Comparison of ENCODE assay signal across 9 mouse cellular contexts in genomic region chr12:91675937-91676336, GRCm38 (mm10).
DNase-seq lines count a peak whose midpoint lies in the region; ATAC-seq lines count a peak whose summit lies in the region.
"Had no signal": no experiment of that assay in that cellular context is flagged by ENCODE, and none has a peak within 500 bp of the region (broad histone marks: within the 10 kb centered on the region; RNA-seq: fewer than 3 reads in every experiment).

No protein-coding gene starts in this region.

- DNase-seq in hindbrain, embryonic 11.5 days (ENCODE audit: low spot score): no peak
- peak; percentile 51 for DNase-seq in midbrain, embryonic 14.5 days
- DNase-seq in layer of hippocampus, adult 18-20 months (ENCODE audit: low spot score in 2 of 2): no peak
- DNase-seq: heart, adult 2 months had no signal

- H3K9me3 ChIP-seq in hindbrain, embryonic 16.5 days (ENCODE audit: control insufficient read depth, low read length): no peaks in the 10 kb centered on the region
- H3K9me3 ChIP-seq in hindbrain, embryonic 11.5 days (ENCODE audit: control insufficient read depth, low read length): no peaks in the 10 kb centered on the region
- H3K9me3 ChIP-seq in midbrain, embryonic 14.5 days (ENCODE audit: control insufficient read depth, low read length): no peaks in the 10 kb centered on the region
- no peaks in the 10 kb centered on the region for H3K9me3 ChIP-seq in midbrain, embryonic 16.5 days (replicated peaks; ENCODE audit: control insufficient read depth, low read length, poor library complexity, severe bottlenecking)
- H3K9me3 ChIP-seq in intestine, embryonic 15.5 days: no peaks in the 10 kb centered on the region
- H3K9me3 ChIP-seq in stomach, embryonic 16.5 days (replicated peaks; ENCODE audit: control insufficient read depth, low read length): no peaks in the 10 kb centered on the region

- no peak overlapping the region for H3K27ac ChIP-seq in hindbrain, embryonic 16.5 days (ENCODE audit: low read depth, low read length)
- H3K27ac ChIP-seq in hindbrain, embryonic 11.5 days (ENCODE audit: low read depth, low read length): no peak overlapping the region
- H3K27ac ChIP-seq in midbrain, embryonic 14.5 days (replicated peaks; ENCODE audit: low read depth, low read length): no peak overlapping the region
- no peak overlapping the region for H3K27ac ChIP-seq in midbrain, embryonic 16.5 days (ENCODE audit: low read length)
- no peak overlapping the region for H3K27ac ChIP-seq in intestine, embryonic 15.5 days
- no peak overlapping the region for H3K27ac ChIP-seq in stomach, embryonic 16.5 days (ENCODE audit: low read length)
- H3K27ac ChIP-seq: heart, adult 2 months; macrophage had no signal

- H3K4me1 ChIP-seq in hindbrain, embryonic 16.5 days (ENCODE audit: control insufficient read depth, insufficient read depth, low read depth, low read length): peaks cover 14% of the 10 kb centered on the region
- H3K4me1 ChIP-seq in hindbrain, embryonic 11.5 days (replicated peaks; ENCODE audit: control insufficient read depth, insufficient read depth, low read length): peaks cover 4% of the 10 kb centered on the region
- peaks cover 6% of the 10 kb centered on the region for H3K4me1 ChIP-seq in midbrain, embryonic 14.5 days (ENCODE audit: control insufficient read depth, insufficient read depth, low read length)
- H3K4me1 ChIP-seq in midbrain, embryonic 16.5 days (ENCODE audit: control insufficient read depth, insufficient read depth, low read length): peaks cover 5% of the 10 kb centered on the region
- no peaks in the 10 kb centered on the region; the same call in 1 of the 2 replicates for H3K4me1 ChIP-seq in intestine, embryonic 15.5 days (replicated peaks)
- H3K4me1 ChIP-seq in stomach, embryonic 16.5 days (ENCODE audit: control insufficient read depth, insufficient read depth, low read length): peaks cover 7% of the 10 kb centered on the region

- no peaks in the 10 kb centered on the region for H3K36me3 ChIP-seq in hindbrain, embryonic 16.5 days (ENCODE audit: control insufficient read depth, insufficient read depth, low read length)
- H3K36me3 ChIP-seq in hindbrain, embryonic 11.5 days (ENCODE audit: control insufficient read depth, insufficient read depth, low read length): no peaks in the 10 kb centered on the region
- no peaks in the 10 kb centered on the region for H3K36me3 ChIP-seq in midbrain, embryonic 14.5 days (ENCODE audit: control insufficient read depth, insufficient read depth, low read length)
- no peaks in the 10 kb centered on the region for H3K36me3 ChIP-seq in midbrain, embryonic 16.5 days (ENCODE audit: control insufficient read depth, insufficient read depth, low read length)
- H3K36me3 ChIP-seq in intestine, embryonic 15.5 days: no peaks in the 10 kb centered on the region
- no peaks in the 10 kb centered on the region for H3K36me3 ChIP-seq in stomach, embryonic 16.5 days (ENCODE audit: control insufficient read depth, insufficient read depth, low read length)

- no peaks in the 10 kb centered on the region for H3K27me3 ChIP-seq in hindbrain, embryonic 16.5 days (replicated peaks; ENCODE audit: control insufficient read depth, insufficient read depth, low read length)
- H3K27me3 ChIP-seq in hindbrain, embryonic 11.5 days (ENCODE audit: control insufficient read depth, insufficient read depth, low read length): no peaks in the 10 kb centered on the region
- H3K27me3 ChIP-seq in midbrain, embryonic 14.5 days (ENCODE audit: control insufficient read depth, insufficient read depth, low read length): no peaks in the 10 kb centered on the region
- H3K27me3 ChIP-seq in midbrain, embryonic 16.5 days (ENCODE audit: control insufficient read depth, insufficient read depth, low read depth, low read length): no peaks in the 10 kb centered on the region
- no peaks in the 10 kb centered on the region for H3K27me3 ChIP-seq in intestine, embryonic 15.5 days (replicated peaks)
- H3K27me3 ChIP-seq in stomach, embryonic 16.5 days (ENCODE audit: control insufficient read depth, insufficient read depth, low read length): no peaks in the 10 kb centered on the region

- peak; percentile 27; the same call in 1 of the 2 replicates for ATAC-seq in hindbrain, embryonic 16.5 days
- ATAC-seq in hindbrain, embryonic 11.5 days (ENCODE audit: low FRiP score): no peak
- ATAC-seq in midbrain, embryonic 14.5 days (ENCODE audit: low FRiP score, low TSS enrichment): no peak
- no peak for ATAC-seq in midbrain, embryonic 16.5 days
- peak; percentile 13; the same call in 1 of the 2 replicates for ATAC-seq in intestine, embryonic 15.5 days
- peak; percentile 53; the same call in 1 of the 2 replicates for ATAC-seq in stomach, embryonic 16.5 days (ENCODE audit: insufficient read depth, low FRiP score)

- no peak overlapping the region for H3K4me2 ChIP-seq in hindbrain, embryonic 16.5 days (ENCODE audit: low read length)
- no peak overlapping the region for H3K4me2 ChIP-seq in hindbrain, embryonic 11.5 days (replicated peaks; ENCODE audit: low read depth, low read length)
- H3K4me2 ChIP-seq in midbrain, embryonic 14.5 days (ENCODE audit: low read length): no peak overlapping the region
- H3K4me2 ChIP-seq in midbrain, embryonic 16.5 days (ENCODE audit: low read length): no peak overlapping the region
- no peak overlapping the region for H3K4me2 ChIP-seq in intestine, embryonic 15.5 days (replicated peaks)
- H3K4me2 ChIP-seq in stomach, embryonic 16.5 days (ENCODE audit: low read depth, low read length): no peak overlapping the region

- H3K4me3 ChIP-seq in hindbrain, embryonic 16.5 days (ENCODE audit: low read length): no peak overlapping the region
- no peak overlapping the region for H3K4me3 ChIP-seq in hindbrain, embryonic 11.5 days (ENCODE audit: low read depth, low read length)
- H3K4me3 ChIP-seq in midbrain, embryonic 14.5 days (replicated peaks; ENCODE audit: low read depth, low read length): no peak overlapping the region
- no peak overlapping the region for H3K4me3 ChIP-seq in midbrain, embryonic 16.5 days (ENCODE audit: low read depth, low read length)
- H3K4me3 ChIP-seq in intestine, embryonic 15.5 days (replicated peaks): no peak overlapping the region
- H3K4me3 ChIP-seq in stomach, embryonic 16.5 days (replicated peaks; ENCODE audit: low read length): no peak overlapping the region
- H3K4me3 ChIP-seq: heart, adult 2 months had no signal

- no peak overlapping the region for H3K9ac ChIP-seq in hindbrain, embryonic 16.5 days (ENCODE audit: low read depth, low read length)
- no peak overlapping the region for H3K9ac ChIP-seq in hindbrain, embryonic 11.5 days (ENCODE audit: low read depth, low read length)
- no peak overlapping the region for H3K9ac ChIP-seq in midbrain, embryonic 14.5 days (replicated peaks; ENCODE audit: low read length)
- no peak overlapping the region for H3K9ac ChIP-seq in midbrain, embryonic 16.5 days (ENCODE audit: low read depth, low read length)
- no peak overlapping the region for H3K9ac ChIP-seq in intestine, embryonic 15.5 days
- no peak overlapping the region for H3K9ac ChIP-seq in stomach, embryonic 16.5 days (ENCODE audit: low read length)

- 54% methylated on average over 8 of the region's 9 CpGs for WGBS in hindbrain, embryonic 16.5 days
- 94% methylated on average over 9 of the region's 9 CpGs for WGBS in hindbrain, embryonic 11.5 days
- 85% methylated on average over 9 of the region's 9 CpGs for WGBS in midbrain, embryonic 14.5 days
- 70% methylated on average over 9 of the region's 9 CpGs for WGBS in midbrain, embryonic 16.5 days
- WGBS in intestine, embryonic 15.5 days: 64% methylated on average over 9 of the region's 9 CpGs
- 61% methylated on average over 9 of the region's 9 CpGs for WGBS in stomach, embryonic 16.5 days

Comparison
In these comparisons a context has a peak if more than half of its experiments do, and no peak if none do; other contexts are left out.
1. ATAC-seq: peak in hindbrain, embryonic 16.5 days (single experiment), intestine, embryonic 15.5 days (single experiment) and stomach, embryonic 16.5 days (single experiment); none in hindbrain, embryonic 11.5 days (single experiment), midbrain, embryonic 14.5 days (single experiment) and midbrain, embryonic 16.5 days (single experiment).